Mouse (Mus musculus) kidney, adult 2 months (tissue): ENCODE results near the gene Tll2. TPM values are rescaled to one million over a fixed set of nuclear protein-coding genes. Genes with fewer than 3 reads are reported as not detected.

ENCODE experiments used
- DNase-seq: peaks from one replicate; pipeline ENCODE4 v3.0.0; 2021
- H3K27ac ChIP-seq: fragments of 200-500 bp; 2 replicates; pipeline ENCODE4 v1.5.1; 2012; ENCODE audit warnings: low read depth, low read length, control low read depth, inconsistent platforms; ENCODE audit not compliant: insufficient read depth
- H3K27me3 ChIP-seq: fragments of 200-500 bp; replicated peaks from 2 replicates; pipeline ENCODE4 v1.6.1; 2012; ENCODE audit warnings: mild to moderate bottlenecking, moderate library complexity, low read length, inconsistent platforms; ENCODE audit not compliant: control insufficient read depth, insufficient read depth
- H3K36me3 ChIP-seq: fragments of 200-500 bp; 2 replicates; pipeline ENCODE4 v1.6.1; 2012; ENCODE audit warnings: mild to moderate bottlenecking, moderate library complexity, low read length, inconsistent platforms; ENCODE audit not compliant: control insufficient read depth, insufficient read depth
- H3K4me1 ChIP-seq: fragments of 200-500 bp; 2 replicates; pipeline ENCODE4 v1.6.1; 2011; ENCODE audit warnings: low read length; ENCODE audit not compliant: control insufficient read depth, insufficient read depth
- H3K4me3 ChIP-seq: fragments of 200-500 bp; 2 replicates; pipeline ENCODE4 v1.5.1; 2011; ENCODE audit warnings: mild to moderate bottlenecking, low read depth, low read length, control low read depth; ENCODE audit not compliant: insufficient read depth
- CTCF ChIP-seq: fragments of 200-500 bp; conservative IDR thresholded peaks from 2 replicates; pipeline ENCODE4 v1.5.1; 2011; ENCODE audit warnings: low read depth, mild to moderate bottlenecking, control low read depth, low read length, moderate library complexity, mixed read lengths; ENCODE audit not compliant: insufficient read depth, insufficient read length
- POLR2A ChIP-seq: fragments of 200-500 bp; IDR thresholded peaks from one replicate; pipeline ENCODE4 v1.6.1; 2011; ENCODE audit warnings: low read depth, low read length, control low read depth
- WGBS: fragments of 180-500 bp; shearing (Covaris S2); methylation state at CpG from one replicate; pipeline ENCODE4 v1.1.7; 2018; 5-methylcytosine and 5-hydroxymethylcytosine counted together
- polyA plus RNA-seq: library from polyadenylated mRNA; depleted of rRNA; stranded (reverse); fragments of >200 nt; gene quantifications from 2 replicates; pipeline ENCODE4 v1.2.3, GENCODE M21; 2012

Gene Tll2
- polyA plus RNA-seq, 1 experiment, result 0.03 TPM

DNA sequence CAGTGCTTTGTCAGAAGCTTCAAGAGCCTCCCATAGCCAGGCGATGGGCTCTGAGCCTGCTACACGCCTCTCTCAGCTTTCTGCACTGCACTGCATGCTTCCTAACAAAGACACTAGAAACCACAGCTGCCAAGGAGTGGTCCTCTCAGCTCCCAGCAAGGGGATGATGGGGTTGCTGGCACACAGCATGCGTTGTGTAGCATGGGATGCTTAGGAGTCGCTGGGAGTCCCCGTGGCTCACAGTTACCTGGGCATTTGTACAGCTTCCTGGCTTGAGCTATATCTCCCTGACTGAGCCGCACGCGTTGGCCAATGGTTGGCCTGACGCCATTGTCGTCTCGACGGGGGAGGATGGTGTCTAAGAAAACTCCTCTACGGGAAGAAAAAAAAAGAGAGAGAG is 86.7 kb downstream of the Tll2 start:
- Histone ChIP-seq H3K4me3 (no peak overlapping the region), H3K36me3 (no peaks in the 10 kb centered on the region), H3K27me3 (no peaks in the 10 kb centered on the region), H3K27ac (no peak overlapping the region), H3K4me1 (no peaks in the 10 kb centered on the region)
- no peak for DNase-seq
- no peak for TF ChIP-seq POLR2A
- TF ChIP-seq CTCF, result no peak
- WGBS, result 93% methylated on average over 13 of the region's 13 CpGs

DNA sequence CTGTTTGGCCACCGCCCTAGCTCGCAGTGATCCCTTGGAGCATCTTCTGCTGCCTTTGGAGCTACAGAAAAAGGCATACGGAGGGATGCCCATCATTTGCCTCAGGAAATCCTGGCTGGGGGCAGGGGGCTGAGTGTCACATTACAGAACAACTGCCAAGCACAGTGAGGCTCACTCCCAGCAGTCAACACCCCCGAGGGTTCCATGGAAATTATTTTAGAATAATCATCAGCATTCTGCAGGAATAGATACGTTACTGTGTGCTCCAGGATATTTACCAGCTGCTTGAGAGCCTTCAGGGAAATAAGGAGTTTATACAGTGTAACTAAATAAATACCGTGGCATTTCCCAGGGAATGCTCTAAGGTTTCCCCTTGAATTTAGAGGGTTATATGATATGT is 88.3 kb downstream of the Tll2 start:
- WGBS, result 33% methylated on average over 6 of the region's 6 CpGs
- no peak for DNase-seq

DNA sequence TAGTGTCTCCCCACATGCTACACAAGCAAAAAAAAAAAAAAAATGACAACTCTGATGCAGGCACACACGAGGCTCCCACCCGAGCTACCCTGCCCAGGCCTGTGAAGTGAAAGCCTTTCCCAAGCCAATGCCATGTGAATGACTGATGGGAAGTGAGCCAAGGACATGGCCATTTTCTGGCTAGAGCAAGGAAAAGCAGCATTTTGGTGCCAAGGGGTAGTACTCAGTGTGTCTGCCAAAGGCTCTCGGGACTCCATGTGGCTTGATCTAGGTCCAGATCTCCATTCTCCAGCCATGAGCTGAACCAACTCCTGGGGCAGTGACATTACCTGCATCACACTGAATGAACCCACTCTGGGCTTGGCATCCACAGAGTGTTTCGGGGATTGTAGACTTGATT is 89.3 kb downstream of the Tll2 start:
- 79% methylated on average over 4 of the region's 4 CpGs for WGBS
- TF ChIP-seq POLR2A (no peak), CTCF (no peak)
- peak; percentile 8 for DNase-seq
- no peak overlapping the region for H3K4me3 ChIP-seq
- no peak overlapping the region for H3K27ac ChIP-seq
- H3K4me1 ChIP-seq, result no peaks in the 10 kb centered on the region
- no peaks in the 10 kb centered on the region for H3K36me3 ChIP-seq
- H3K27me3 ChIP-seq, result no peaks in the 10 kb centered on the region

More for the DNA sequence above, 88.3 kb downstream of the Tll2 start:
- Histone ChIP-seq H3K27me3 (no peaks in the 10 kb centered on the region), H3K27ac (no peak overlapping the region), H3K4me1 (no peaks in the 10 kb centered on the region), H3K36me3 (no peaks in the 10 kb centered on the region), H3K4me3 (no peak overlapping the region)
- no peak for TF ChIP-seq POLR2A

DNA sequence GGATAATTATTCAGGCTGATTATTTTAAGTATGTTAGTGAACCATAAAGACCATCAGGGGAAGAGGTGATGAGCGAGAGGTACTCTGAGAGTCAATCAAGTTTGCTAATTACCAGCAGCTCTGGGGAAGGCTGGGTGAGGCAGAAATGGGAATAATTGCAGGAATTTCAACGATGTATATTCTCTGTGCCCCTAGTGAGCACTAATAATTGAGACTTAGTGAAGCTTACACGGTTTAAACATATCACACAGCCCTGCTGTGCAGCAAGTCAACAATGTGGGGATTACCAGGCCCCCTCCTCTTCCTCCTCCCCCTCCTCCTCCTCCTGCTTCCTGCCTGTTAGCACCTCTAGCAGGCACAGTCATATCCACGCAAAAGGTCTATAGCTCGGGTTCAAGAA is 92.0 kb downstream of the Tll2 start:
- Histone ChIP-seq H3K4me3 (no peak overlapping the region), H3K27me3 (no peaks in the 10 kb centered on the region), H3K4me1 (no peaks in the 10 kb centered on the region), H3K27ac (no peak overlapping the region), H3K36me3 (no peaks in the 10 kb centered on the region)
- 32% methylated on average over 5 of the region's 5 CpGs for WGBS
- DNase-seq, result no peak
- TF ChIP-seq CTCF (no peak), POLR2A (no peak)

DNA sequence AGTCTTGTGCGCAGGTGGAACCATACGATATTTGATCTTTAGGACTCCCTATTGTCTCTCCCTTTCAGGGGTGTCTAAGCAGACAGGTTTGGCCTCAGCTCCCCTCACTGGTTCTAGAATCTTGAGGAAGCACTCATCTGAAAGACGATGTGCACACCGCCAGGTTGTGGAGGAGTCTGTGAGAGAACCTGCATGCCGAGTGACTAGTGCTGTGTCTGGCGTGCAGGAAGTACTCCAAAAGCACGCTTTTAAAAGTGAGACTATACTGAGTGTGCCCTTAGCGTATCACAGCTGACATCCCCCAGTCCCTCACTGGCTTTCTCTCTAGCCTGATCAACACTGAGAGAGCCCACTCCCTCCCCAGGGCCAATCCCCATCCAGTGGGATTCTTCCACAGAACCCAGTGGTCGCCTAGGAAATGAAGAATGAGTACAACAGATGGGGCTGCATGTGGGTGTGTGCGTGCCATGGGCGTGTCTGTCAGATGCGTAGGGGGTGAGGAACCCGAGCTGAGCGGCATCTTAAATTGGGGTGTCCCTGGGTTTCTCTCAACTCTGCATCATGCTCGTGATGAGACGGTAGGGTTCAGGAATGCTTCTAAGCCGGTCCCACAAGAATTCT is 92.6 kb downstream of the Tll2 start:
- TF ChIP-seq POLR2A (no peak), CTCF (no peak)
- Histone ChIP-seq H3K27me3 (no peaks in the 10 kb centered on the region), H3K27ac (no peak overlapping the region), H3K4me1 (no peaks in the 10 kb centered on the region), H3K4me3 (no peak overlapping the region), H3K36me3 (no peaks in the 10 kb centered on the region)
- 77% methylated on average over 17 of the region's 17 CpGs for WGBS
- no peak for DNase-seq

DNA sequence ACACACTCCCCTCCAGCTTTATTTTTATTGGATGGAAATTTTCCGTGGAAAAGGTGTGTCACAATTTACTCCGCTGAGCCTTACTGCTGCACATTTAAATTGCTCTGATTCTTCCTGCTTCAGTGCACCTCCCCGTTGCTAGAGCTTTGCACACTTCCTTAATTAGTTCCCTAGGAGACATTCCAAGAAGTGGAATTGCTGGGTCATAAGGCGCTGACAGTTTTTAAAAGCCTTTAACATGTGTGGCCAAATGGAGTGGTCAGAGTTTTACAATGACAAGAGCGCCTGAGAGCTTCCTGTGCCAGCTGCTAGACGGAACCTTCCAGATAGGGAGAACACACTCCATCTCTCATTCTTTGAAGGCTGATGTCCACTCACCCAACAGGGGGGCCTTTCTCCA is 94.0 kb downstream of the Tll2 start:
- peak; percentile 9 for DNase-seq
- Histone ChIP-seq H3K4me3 (no peak overlapping the region), H3K36me3 (no peaks in the 10 kb centered on the region), H3K27ac (no peak overlapping the region), H3K4me1 (no peaks in the 10 kb centered on the region), H3K27me3 (no peaks in the 10 kb centered on the region)
- WGBS, result 5% methylated on average over 6 of the region's 6 CpGs
- no peak for TF ChIP-seq CTCF
- TF ChIP-seq POLR2A, result no peak

DNA sequence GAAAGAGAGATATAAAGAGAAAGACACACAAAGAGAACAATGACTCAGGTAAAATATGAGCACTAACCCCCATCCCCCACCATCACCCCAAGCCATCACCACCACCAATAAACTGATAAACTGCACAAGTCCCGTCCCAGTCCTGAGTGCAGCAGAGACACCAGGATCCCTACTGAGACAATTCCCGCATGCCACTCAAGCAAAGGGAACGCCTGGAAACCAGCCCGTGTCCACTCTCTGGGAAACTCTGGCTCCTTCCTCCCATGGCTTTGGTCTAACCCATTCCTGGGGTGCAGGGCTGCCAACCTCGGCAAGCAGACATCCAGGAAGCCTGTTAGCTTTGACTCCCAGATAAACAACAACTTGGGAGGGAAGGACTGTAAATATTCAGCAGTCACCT is 96.6 kb downstream of the Tll2 start:
- H3K4me1 ChIP-seq, result no peaks in the 10 kb centered on the region
- no peaks in the 10 kb centered on the region for H3K36me3 ChIP-seq
- H3K4me3 ChIP-seq, result no peak overlapping the region
- no peak overlapping the region for H3K27ac ChIP-seq
- H3K27me3 ChIP-seq, result no peaks in the 10 kb centered on the region
- DNase-seq, result no peak
- TF ChIP-seq CTCF (no peak), POLR2A (no peak)
- 53% methylated on average over 5 of the region's 5 CpGs for WGBS
